Mouse (Mus musculus) right cerebral cortex, adult 18-20 months (tissue): ENCODE measurements around the gene Olfr495.

Source experiments
- DNase-seq: peaks from one replicate; pipeline ENCODE4 v3.0.0; 2022; ENCODE audit warnings: mixed read lengths

The Olfr495 gene

GRCm38 (mm10) chr7:108392867-108393266, at the start of gene Olfr495:
Olfr495 (plus strand) TSS chr7:108393167.
- DNase-seq, result no peak

- DNase-seq, result no peak
Observed at GRCm38 (mm10) chr7:108346879-108347278, 46.1 kb upstream of the Olfr495 start, which contains the start of gene Olfr493. Olfr493 (minus strand) TSS chr7:108346979.

- no peak for DNase-seq
Observed at GRCm38 (mm10) chr7:108365035-108365434, 27.9 kb upstream of the Olfr495 start, which contains the start of gene Olfr494. Olfr494 (plus strand) TSS chr7:108365335.

GRCm38 (mm10) chr7:108420121-108420520, 27.2 kb downstream of the Olfr495 start, which contains the start of gene Olfr497:
Olfr497 (plus strand) TSS chr7:108420421.
- DNase-seq, result no peak
